Mouse (Mus musculus) liver, embryonic 14.5 days (tissue): ENCODE data around the gene Thra. TPM values are rescaled to one million over a fixed set of nuclear protein-coding genes. Genes with fewer than 3 reads are reported as not detected.

Source experiments
- ATAC-seq: fragments of 200-750 bp; cut with Nextera tagmentation; 2 replicates; pipeline ENCODE4 v1.8.0; 2017; ENCODE audit warnings: moderate number of reproducible peaks, mild to moderate bottlenecking, moderate library complexity; ENCODE audit not compliant: insufficient read depth
- DNase-seq, 3 experiments: peaks; one replicate each; pipeline ENCODE4 v3.0.0-alpha.2; 2012 to 2013; ENCODE audit warnings: low read depth in 3 of 3, low spot score in 3 of 3
- H3K27ac ChIP-seq: fragments of 300-500 bp; sonication (generic); 2 replicates; pipeline ENCODE4 v1.5.1; 2014; ENCODE audit warnings: moderate library complexity, mild to moderate bottlenecking, control low read depth, inconsistent platforms
- H3K27me3 ChIP-seq: fragments of 300-500 bp; sonication (generic); 2 replicates; pipeline ENCODE4 v1.6.1; 2014; ENCODE audit warnings: mild to moderate bottlenecking, low read length, moderate library complexity; ENCODE audit not compliant: control insufficient read depth, insufficient read depth
- H3K36me3 ChIP-seq: fragments of 300-500 bp; sonication (generic); replicated peaks from 2 replicates; pipeline ENCODE4 v1.6.1; 2014; ENCODE audit warnings: low read depth; ENCODE audit not compliant: control insufficient read depth, insufficient read depth
- H3K4me1 ChIP-seq, 2 experiments: fragments of 200-500 bp in 1 of 2; fragments of 300-500 bp in 1 of 2; sonication (generic) in 1 of 2; replicated peaks; 2 replicates each; pipeline ENCODE4 v1.6.1; 2012 to 2014; ENCODE audit warnings: antibody characterized with exemption in 1 of 2, inconsistent platforms in 1 of 2, low read length in 1 of 2; ENCODE audit not compliant: control insufficient read depth in 2 of 2, insufficient read depth in 2 of 2
- H3K4me2 ChIP-seq: fragments of 300-500 bp; sonication (generic); 2 replicates; pipeline ENCODE4 v1.6.1; 2014; ENCODE audit warnings: low read depth, mild to moderate bottlenecking, control low read depth, moderate library complexity
- H3K4me3 ChIP-seq, 2 experiments: fragments of 200-500 bp in 1 of 2; fragments of 300-500 bp in 1 of 2; sonication (generic) in 1 of 2; 2 replicates each; pipeline ENCODE4 v1.5.1; 2012 to 2014; ENCODE audit warnings: low read depth in 2 of 2, low read length in 2 of 2, mild to moderate bottlenecking in 2 of 2, control low read depth in 1 of 2, inconsistent platforms in 1 of 2, moderate library complexity in 1 of 2; ENCODE audit not compliant: insufficient read depth in 1 of 2
- H3K9ac ChIP-seq: fragments of 300-500 bp; sonication (generic); replicated peaks from 2 replicates; pipeline ENCODE4 v1.6.1; 2014; ENCODE audit warnings: mild to moderate bottlenecking, control low read depth, moderate library complexity
- H3K9me3 ChIP-seq: fragments of 300-500 bp; sonication (generic); 2 replicates; pipeline ENCODE4 v1.6.1; 2016; ENCODE audit warnings: low read length, mixed read lengths; ENCODE audit not compliant: control insufficient read depth
- CTCF ChIP-seq: IDR thresholded peaks from 2 replicates; pipeline ENCODE4 v1.5.1; 2016; ENCODE audit warnings: antibody characterized with exemption, low read depth, control low read depth
- EP300 ChIP-seq: IDR thresholded peaks from 2 replicates; pipeline ENCODE4 v1.6.1; 2016; ENCODE audit warnings: antibody characterized with exemption, low read depth
- WGBS: fragments of 180-500 bp; shearing (Covaris S2); extraction: QIAGEN DNeasy Blood & Tissue Kit; methylation state at CpG from one replicate; pipeline ENCODE4 v1.1.7; 2014; ENCODE audit not compliant: insufficient replicate concordance; 5-methylcytosine and 5-hydroxymethylcytosine counted together
- polyA plus RNA-seq, 2 experiments: library from polyadenylated mRNA; depleted of rRNA in 1 of 2; stranded (reverse) in 1 of 2; unstranded in 1 of 2; fragments of >200 nt; fragmentation: Nextera tagmentation in 1 of 2; extraction: Ambion mirVana in 1 of 2; gene quantifications; 2 replicates each; pipeline versions ENCODE4 v1.2.1 to v1.2.3; 2012 to 2014

Thra gene
- polyA plus RNA-seq, 2 experiments = 8.3 to 15.6 TPM

DNA sequence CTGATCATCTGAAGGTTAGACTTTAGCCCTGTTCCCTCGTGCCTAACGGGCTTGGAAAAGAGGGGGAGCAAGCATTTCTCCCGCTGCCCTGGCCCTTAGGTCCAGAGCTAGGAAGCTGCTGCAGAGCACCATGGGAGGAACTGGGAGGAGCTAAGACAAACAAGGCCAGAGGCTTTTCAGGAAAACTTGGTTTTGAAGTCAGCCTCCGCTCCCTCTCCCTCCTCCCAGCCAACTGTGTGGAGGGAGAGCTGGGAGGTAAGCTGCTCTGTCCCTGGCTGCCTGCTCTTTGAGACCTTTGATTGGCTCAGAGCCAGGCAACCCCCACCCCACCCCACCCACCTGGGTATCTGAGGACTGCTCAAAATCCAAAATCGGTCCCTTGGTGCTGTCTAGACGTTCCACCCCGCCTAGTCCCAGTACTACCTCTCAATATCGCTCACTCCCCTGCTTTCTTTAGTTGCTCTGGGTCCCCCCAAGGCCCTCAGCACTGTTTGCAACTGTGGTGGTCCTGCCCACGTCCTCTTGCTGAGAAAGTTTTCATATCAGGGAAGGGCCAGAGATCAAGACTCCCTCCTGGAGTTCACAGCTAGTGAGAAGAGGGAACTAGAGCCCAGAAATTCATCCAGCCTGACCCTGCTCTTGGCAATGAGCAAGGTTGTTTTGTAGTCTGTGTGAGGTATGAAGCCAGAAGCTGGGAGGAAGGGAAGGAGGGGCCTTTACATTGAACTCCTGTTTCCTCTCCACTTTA, 36.6 kb downstream of the Thra start:
- 10% methylated on average over 9 of the region's 9 CpGs for WGBS

DNA sequence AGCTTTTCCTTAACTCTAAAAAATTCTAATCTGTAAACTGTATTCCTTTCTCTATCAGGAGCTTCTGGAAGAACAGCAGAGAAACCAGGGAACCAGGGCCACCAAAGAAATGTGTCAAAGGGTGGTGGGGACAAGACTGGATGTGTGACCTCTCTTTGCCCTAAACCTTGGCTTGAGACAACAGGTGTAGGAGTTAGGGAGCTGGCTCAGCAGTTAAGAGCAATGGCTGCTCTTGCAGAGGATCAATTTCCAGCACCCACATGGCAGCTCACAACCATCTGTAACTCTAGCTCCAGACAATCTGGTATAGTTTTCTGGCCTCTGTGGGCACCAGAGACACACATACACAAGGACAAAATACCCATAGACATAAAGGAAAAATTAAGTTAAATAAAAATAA, 37.5 kb downstream of the Thra start:
- peaks cover 41 to 54% of the 10 kb centered on the region in 2 experiments for H3K4me1 ChIP-seq
- H3K4me3 ChIP-seq = no peak overlapping the region
- no peak overlapping the region for H3K4me2 ChIP-seq
- no peak for TF ChIP-seq CTCF
- TF ChIP-seq EP300 = no peak
- no peaks in the 10 kb centered on the region for H3K27me3 ChIP-seq
- H3K9ac ChIP-seq = no peak overlapping the region
- DNase-seq (no peak), ATAC-seq (no peak)
- H3K9me3 ChIP-seq = no peaks in the 10 kb centered on the region
- no peaks in the 10 kb centered on the region for H3K36me3 ChIP-seq
- no peak overlapping the region for H3K27ac ChIP-seq

More for the DNA sequence above, 36.6 kb downstream of the Thra start:
- H3K4me3 ChIP-seq = no peak overlapping the region
- no peaks in the 10 kb centered on the region for H3K27me3 ChIP-seq
- no peaks in the 10 kb centered on the region for H3K9me3 ChIP-seq
- no peaks in the 10 kb centered on the region for H3K36me3 ChIP-seq
- peak overlapping the region; percentile 31 for H3K4me2 ChIP-seq
- no peak overlapping the region for H3K9ac ChIP-seq
- H3K4me1 ChIP-seq = peaks cover 41 to 55% of the 10 kb centered on the region in 2 experiments
- ATAC-seq = no peak
- DNase-seq = no peak
- no peak for TF ChIP-seq CTCF
- no peak for TF ChIP-seq EP300
- H3K27ac ChIP-seq = peak overlapping the region; percentile 6; the same call in 1 of the 2 replicates

GRCm38 (mm10) chr11:98781851-98782512, 41.5 kb downstream of the Thra start:
- H3K9ac ChIP-seq = no peak overlapping the region

GRCm38 (mm10) chr11:98782651-98783235, 42.3 kb downstream of the Thra start:
- Histone ChIP-seq H3K4me1 (peaks cover 21 to 37% of the 10 kb centered on the region in 2 experiments), H3K4me3 (peak overlapping the region; percentile 44 to 51; a peak in 3 of 4 replicates), H3K9ac (peak overlapping the region; percentile 52), H3K9me3 (no peaks in the 10 kb centered on the region), H3K36me3 (no peaks in the 10 kb centered on the region), H3K27me3 (no peaks in the 10 kb centered on the region), H3K27ac (peak overlapping the region; percentile 34), H3K4me2 (peak overlapping the region; percentile 78)
- no peak for ATAC-seq
- WGBS = 11% methylated on average over 17 of the region's 17 CpGs
- DNase-seq = no peak
- TF ChIP-seq CTCF (no peak), EP300 (no peak)

More at GRCm38 (mm10) chr11:98781851-98782512, 41.5 kb downstream of the Thra start:
- WGBS = 26% methylated on average over 14 of the region's 14 CpGs
- Histone ChIP-seq H3K4me2 (no peak overlapping the region; the same call in 1 of the 2 replicates), H3K9me3 (no peaks in the 10 kb centered on the region), H3K4me1 (peaks cover 24 to 42% of the 10 kb centered on the region in 2 experiments), H3K4me3 (no peak overlapping the region), H3K27me3 (no peaks in the 10 kb centered on the region), H3K27ac (no peak overlapping the region), H3K36me3 (no peaks in the 10 kb centered on the region)
- ATAC-seq (no peak), DNase-seq (no peak)
- TF ChIP-seq EP300 (no peak), CTCF (no peak)

DNA sequence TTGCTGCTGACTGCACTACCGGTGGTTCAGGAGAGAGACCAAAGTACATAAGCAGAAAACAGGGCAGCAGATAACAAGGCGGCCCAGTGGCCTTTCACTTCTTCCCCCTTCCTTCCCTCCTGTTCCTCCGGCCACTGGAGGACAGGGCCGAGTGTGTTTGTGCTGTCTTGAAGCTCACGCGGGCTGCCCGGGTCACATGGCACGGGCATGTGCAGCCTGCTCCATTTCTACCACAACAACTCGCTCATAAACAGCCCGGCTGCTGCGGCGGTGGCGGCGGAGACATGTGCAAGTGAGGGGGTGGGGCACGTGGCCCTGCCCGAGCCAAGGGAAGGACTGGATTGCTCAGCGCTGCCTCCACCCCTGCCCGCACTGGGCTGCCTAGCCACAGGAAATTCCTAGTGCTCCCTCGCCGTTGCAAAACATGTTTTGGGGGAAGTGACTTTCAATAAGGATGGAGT, 42.8 kb downstream of the Thra start:
- H3K9ac ChIP-seq = peak overlapping the region; percentile 52
- ATAC-seq (peak; percentile 74), DNase-seq (no peak)
- peak overlapping the region; percentile 44 to 51 for H3K4me3 ChIP-seq
- no peaks in the 10 kb centered on the region for H3K36me3 ChIP-seq
- H3K27ac ChIP-seq = peak overlapping the region; percentile 34
- no peaks in the 10 kb centered on the region for H3K27me3 ChIP-seq
- 1% methylated on average over 20 of the region's 20 CpGs for whole genome bisulfite sequencing
- TF ChIP-seq CTCF (no peak), EP300 (no peak)
- peaks cover 21 to 39% of the 10 kb centered on the region in 2 experiments for H3K4me1 ChIP-seq
- H3K9me3 ChIP-seq = no peaks in the 10 kb centered on the region
- peak overlapping the region; percentile 78 for H3K4me2 ChIP-seq
